Mouse (Mus musculus) heart, embryonic 16.5 days (tissue): ENCODE measurements around the gene Ajap1. TPM values are rescaled to one million over a fixed set of nuclear protein-coding genes. Genes with fewer than 3 reads are reported as not detected.

Source experiments
- ATAC-seq: fragments of 200-750 bp; cut with Nextera tagmentation; replicated peaks from 2 replicates; pipeline ENCODE4 v1.8.0; 2017; ENCODE audit warnings: moderate number of reproducible peaks; ENCODE audit not compliant: insufficient read depth, low FRiP score; ENCODE audit errors: extremely low read depth
- H3K27ac ChIP-seq: fragments of 300-500 bp; sonication (generic); 2 replicates; pipeline ENCODE4 v1.5.1; 2014; ENCODE audit warnings: mild to moderate bottlenecking, low read length, control low read depth, moderate library complexity
- H3K27me3 ChIP-seq: fragments of 300-500 bp; sonication (generic); 2 replicates; pipeline ENCODE4 v1.6.1; 2014; ENCODE audit warnings: low read length, mixed read lengths; ENCODE audit not compliant: control insufficient read depth, insufficient read depth
- H3K36me3 ChIP-seq: fragments of 300-500 bp; sonication (generic); 2 replicates; pipeline ENCODE4 v1.6.1; 2014; ENCODE audit not compliant: control insufficient read depth, insufficient read depth
- H3K4me1 ChIP-seq: fragments of 300-500 bp; sonication (generic); 2 replicates; pipeline ENCODE4 v1.6.1; 2014; ENCODE audit warnings: low read length, mixed read lengths; ENCODE audit not compliant: control insufficient read depth, insufficient read depth
- H3K4me2 ChIP-seq: fragments of 300-500 bp; sonication (generic); 2 replicates; pipeline ENCODE4 v1.6.1; 2014; ENCODE audit warnings: low read depth, mild to moderate bottlenecking, control low read depth, low read length
- H3K4me3 ChIP-seq: fragments of 300-500 bp; sonication (generic); 2 replicates; pipeline ENCODE4 v1.5.1; 2014; ENCODE audit warnings: mild to moderate bottlenecking, control low read depth, low read length
- H3K9ac ChIP-seq: fragments of 300-500 bp; sonication (generic); 2 replicates; pipeline ENCODE4 v1.6.1; 2014; ENCODE audit warnings: low read length, control low read depth
- H3K9me3 ChIP-seq: fragments of 300-500 bp; sonication (generic); replicated peaks from 2 replicates; pipeline ENCODE4 v1.6.1; 2016; ENCODE audit warnings: low read length; ENCODE audit not compliant: control insufficient read depth
- WGBS: fragments of 180-500 bp; shearing (Covaris S2); extraction: QIAGEN DNeasy Blood & Tissue Kit; methylation state at CpG from one replicate; pipeline ENCODE4 v1.1.7; 2014; 5-methylcytosine and 5-hydroxymethylcytosine counted together
- polyA plus RNA-seq: library from polyadenylated mRNA; unstranded; fragments of >200 nt; fragmentation: Nextera tagmentation; extraction: Ambion mirVana; gene quantifications from 2 replicates; pipeline ENCODE4 v1.2.1, GENCODE M21; 2015

Gene Ajap1
- polyA plus RNA-seq, 1 experiment from 2014 or later: 0.08 TPM

DNA sequence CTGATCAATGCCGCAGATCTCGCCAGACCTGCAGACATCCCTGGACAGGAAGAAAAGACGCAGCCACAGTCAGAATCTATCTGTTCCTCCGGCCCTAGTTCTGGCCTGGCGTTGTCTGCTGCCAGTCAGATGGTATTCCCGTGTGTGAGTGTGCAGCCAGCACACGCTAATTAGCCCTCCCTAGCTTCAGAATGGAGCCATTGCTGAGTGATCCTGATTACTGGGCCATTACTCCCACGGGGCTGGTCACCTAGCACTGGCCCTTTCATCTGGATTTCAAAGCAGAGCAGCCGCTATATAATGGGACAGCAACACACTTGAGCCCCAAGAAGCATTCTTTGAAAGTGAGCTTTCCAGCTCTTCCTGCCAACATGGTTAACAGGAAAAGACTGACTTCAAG, 9.8 kb upstream of the Ajap1 start:
- Histone ChIP-seq H3K9me3 (no peaks in the 10 kb centered on the region), H3K4me1 (no peaks in the 10 kb centered on the region), H3K9ac (no peak overlapping the region), H3K4me2 (no peak overlapping the region), H3K27ac (no peak overlapping the region), H3K36me3 (no peaks in the 10 kb centered on the region), H3K27me3 (no peaks in the 10 kb centered on the region), H3K4me3 (no peak overlapping the region)
- no peak for ATAC-seq
- 51% methylated on average over 9 of the region's 9 CpGs for WGBS

DNA sequence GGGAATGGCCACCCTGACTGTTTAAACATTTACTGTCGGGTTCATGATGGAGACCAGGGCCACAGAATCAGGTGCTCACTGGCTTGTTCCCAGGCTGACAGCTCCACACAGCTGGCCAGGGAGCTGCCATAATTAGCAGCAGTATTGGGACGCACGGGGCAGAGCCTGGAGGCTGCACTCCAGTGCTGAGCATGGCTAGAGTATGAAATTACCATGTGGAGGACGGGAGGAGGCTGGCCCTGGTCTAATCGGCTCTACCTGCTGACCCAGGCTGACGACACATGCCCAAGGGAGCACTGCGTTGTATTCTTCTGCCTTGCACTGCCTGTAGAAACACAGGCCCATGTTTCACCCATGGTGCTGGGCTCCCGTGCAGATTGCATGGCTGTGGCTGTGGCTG, 6.5 kb upstream of the Ajap1 start:
- ATAC-seq: no peak
- 70% methylated on average over 8 of the region's 8 CpGs for WGBS

DNA sequence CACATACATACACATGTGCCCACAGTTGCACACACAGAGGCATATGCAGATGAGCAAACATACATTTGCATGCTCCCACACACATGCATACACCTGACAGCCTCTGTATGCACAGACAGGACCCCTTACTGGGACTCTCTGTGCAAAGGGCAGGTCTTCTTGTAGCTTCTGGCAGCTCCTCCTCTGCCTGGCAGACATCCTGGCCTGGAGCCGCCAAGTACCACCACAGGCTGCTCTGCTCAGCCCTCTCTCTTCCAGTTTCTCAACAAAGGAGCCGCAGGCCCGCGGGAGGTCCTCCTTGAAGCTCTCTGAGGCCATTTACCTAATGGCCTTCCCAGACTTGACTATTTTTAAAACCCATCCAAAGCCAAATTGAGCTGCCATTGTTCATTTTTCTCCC, 3.3 kb upstream of the Ajap1 start:
- H3K9ac ChIP-seq: no peak overlapping the region
- H3K9me3 ChIP-seq: no peaks in the 10 kb centered on the region
- peaks cover 7% of the 10 kb centered on the region; the same call in 1 of the 2 replicates for H3K4me1 ChIP-seq
- H3K27ac ChIP-seq: no peak overlapping the region
- H3K27me3 ChIP-seq: peaks cover 47% of the 10 kb centered on the region
- no peaks in the 10 kb centered on the region for H3K36me3 ChIP-seq
- ATAC-seq: no peak
- H3K4me3 ChIP-seq: no peak overlapping the region
- no peak overlapping the region for H3K4me2 ChIP-seq
- WGBS: 55% methylated on average over 4 of the region's 4 CpGs

More for the DNA sequence above, 6.5 kb upstream of the Ajap1 start:
- Histone ChIP-seq H3K27ac (no peak overlapping the region), H3K36me3 (no peaks in the 10 kb centered on the region), H3K9me3 (no peaks in the 10 kb centered on the region), H3K4me2 (no peak overlapping the region), H3K27me3 (peaks cover 15% of the 10 kb centered on the region), H3K4me3 (no peak overlapping the region), H3K9ac (no peak overlapping the region), H3K4me1 (no peaks in the 10 kb centered on the region)

DNA sequence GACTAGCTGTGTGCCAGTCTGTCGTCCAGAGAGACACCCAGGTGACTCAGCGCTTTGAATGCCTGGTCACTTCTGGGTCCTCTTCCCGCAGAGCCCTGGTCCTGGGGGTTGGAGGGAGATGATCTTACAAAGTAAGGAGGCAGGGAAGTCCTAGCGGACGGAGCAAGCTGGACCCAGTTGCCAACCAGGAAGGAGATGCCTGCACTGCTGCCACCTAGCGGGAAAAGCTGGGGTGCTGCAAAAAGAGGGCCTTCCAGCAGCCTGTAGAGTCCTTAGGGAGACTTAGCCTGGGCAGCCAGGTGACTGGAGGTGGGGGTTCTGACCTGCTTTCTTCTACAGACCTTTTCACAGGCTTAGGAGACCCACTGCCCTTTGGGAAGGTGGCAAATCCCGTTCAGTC, 1.8 kb upstream of the Ajap1 start:
- 3% methylated on average over 7 of the region's 7 CpGs for WGBS
- no peaks in the 10 kb centered on the region for H3K36me3 ChIP-seq
- peaks cover 62% of the 10 kb centered on the region for H3K27me3 ChIP-seq
- ATAC-seq: 0 out of 2 replicates have a peak, but pooled peaks have one; percentile 26
- H3K4me2 ChIP-seq: no peak overlapping the region
- H3K4me1 ChIP-seq: peaks cover 7% of the 10 kb centered on the region; the same call in 1 of the 2 replicates
- no peaks in the 10 kb centered on the region for H3K9me3 ChIP-seq
- no peak overlapping the region for H3K27ac ChIP-seq
- H3K9ac ChIP-seq: no peak overlapping the region
- no peak overlapping the region for H3K4me3 ChIP-seq

DNA sequence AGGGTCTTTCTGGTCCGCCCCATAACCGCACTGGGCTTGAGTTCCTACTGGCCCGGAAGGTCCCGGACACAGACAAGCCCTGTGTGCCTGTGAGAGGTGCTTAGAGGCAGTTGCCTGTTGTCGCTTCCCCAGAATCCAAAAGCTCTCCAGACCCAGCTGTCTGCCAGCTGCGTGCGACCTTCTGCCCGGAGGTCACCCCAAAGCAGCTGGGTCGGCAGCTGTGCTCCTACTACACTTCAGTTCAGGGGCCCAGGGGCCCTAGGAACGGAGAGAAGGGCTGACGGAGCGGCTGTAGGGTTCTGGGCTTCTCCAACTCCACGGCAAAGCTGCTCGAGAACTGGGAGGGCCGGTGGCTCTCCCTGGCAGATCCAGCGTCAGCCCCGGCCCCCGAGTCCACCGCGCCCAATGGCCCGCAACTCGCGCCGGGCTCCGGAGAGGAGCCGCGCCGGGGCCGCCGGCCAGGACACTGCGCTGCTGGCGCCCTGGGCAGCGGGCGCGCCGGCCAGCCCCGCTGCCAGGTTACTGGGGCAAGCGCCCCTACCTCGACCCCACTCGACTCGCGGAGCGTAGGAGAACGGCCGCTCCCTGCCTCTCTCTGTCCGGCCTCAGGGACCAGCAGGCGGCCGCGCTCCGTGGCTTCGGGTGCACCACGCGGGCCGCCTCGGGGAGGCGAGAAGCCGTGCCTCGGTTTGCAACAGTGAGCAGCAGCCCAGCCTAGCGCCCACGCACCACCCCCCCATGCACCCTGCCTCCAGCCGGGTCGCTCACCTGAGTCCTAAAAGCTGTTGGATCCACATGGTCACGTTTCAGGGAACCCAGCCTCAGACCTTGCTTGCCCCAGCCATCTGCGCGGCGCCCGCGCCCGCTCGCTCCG, 1.0 kb downstream of the Ajap1 start:
- Histone ChIP-seq H3K9ac (no peak overlapping the region; the same call in 1 of the 2 replicates), H3K4me1 (peaks cover 7% of the 10 kb centered on the region; the same call in 1 of the 2 replicates), H3K4me2 (peak overlapping the region; percentile 63), H3K4me3 (peak overlapping the region; percentile 40), H3K27me3 (peaks cover 85% of the 10 kb centered on the region), H3K36me3 (no peaks in the 10 kb centered on the region), H3K27ac (no peak overlapping the region), H3K9me3 (no peaks in the 10 kb centered on the region)
- no peak for ATAC-seq
- under 1% methylated on average over 68 of the region's 71 CpGs for WGBS

DNA sequence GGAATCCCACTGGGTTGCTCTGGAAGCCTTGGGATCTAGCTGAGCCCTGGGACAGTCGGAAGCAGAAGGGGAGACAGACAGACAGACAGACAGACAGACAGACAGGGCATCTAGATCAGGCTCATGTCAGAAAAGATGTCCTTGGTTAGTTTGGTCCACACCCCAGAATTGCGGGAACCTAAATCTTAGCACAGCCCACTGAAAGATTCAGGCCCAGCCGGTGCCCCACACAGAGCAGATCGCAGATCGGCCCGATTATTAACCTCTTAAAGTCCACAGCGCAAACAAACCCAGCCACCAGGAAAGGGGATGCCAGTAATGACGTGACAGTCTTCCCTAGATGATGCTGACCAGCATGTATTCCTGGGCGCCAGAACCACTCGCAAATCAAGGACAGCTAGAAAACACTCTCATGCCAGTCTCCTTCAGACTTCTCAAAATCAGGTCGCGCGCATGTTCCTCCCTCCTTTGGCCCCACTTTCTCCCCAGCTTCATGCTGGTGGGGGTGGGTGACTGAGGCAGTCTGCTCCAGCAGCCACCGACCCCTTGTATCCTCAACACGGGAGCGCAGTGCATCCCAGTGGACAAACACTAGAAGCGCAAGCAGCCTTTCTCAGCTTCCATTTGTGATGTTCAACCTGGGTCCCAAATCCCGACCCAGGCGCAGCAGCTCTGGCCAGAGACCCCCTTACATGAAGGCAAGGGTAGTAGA, 1.9 kb downstream of the Ajap1 start:
- no peaks in the 10 kb centered on the region for H3K9me3 ChIP-seq
- H3K4me2 ChIP-seq: no peak overlapping the region
- H3K4me3 ChIP-seq: no peak overlapping the region
- no peaks in the 10 kb centered on the region for H3K36me3 ChIP-seq
- peaks cover 86% of the 10 kb centered on the region for H3K27me3 ChIP-seq
- ATAC-seq: no peak
- no peak overlapping the region for H3K9ac ChIP-seq
- WGBS: 4% methylated on average over 19 of the region's 19 CpGs
- H3K4me1 ChIP-seq: peaks cover 7% of the 10 kb centered on the region; the same call in 1 of the 2 replicates
- H3K27ac ChIP-seq: no peak overlapping the region

DNA sequence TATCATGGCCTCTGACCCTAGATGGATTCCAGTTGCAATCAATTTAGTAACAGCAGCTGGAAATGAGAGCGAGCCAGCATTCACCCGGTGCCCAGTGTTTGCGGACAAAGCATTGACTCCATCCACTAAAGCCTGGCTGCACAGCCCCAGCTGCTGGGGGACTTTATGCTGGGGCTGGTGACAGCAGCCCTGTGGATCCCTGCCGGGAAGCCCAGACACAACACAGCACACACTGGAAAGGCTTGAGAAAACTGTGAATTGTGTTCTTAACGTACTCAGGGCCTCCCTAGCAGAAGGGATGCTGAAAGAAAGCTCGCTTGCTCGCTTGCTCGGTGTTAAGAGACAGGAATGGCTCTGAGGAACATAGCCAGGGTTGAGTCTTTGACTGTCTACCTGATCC, 3.5 kb downstream of the Ajap1 start:
- Histone ChIP-seq H3K4me1 (peaks cover 7% of the 10 kb centered on the region; the same call in 1 of the 2 replicates), H3K27me3 (peaks cover 73% of the 10 kb centered on the region), H3K9me3 (no peaks in the 10 kb centered on the region), H3K36me3 (no peaks in the 10 kb centered on the region), H3K4me2 (no peak overlapping the region), H3K27ac (no peak overlapping the region), H3K9ac (no peak overlapping the region), H3K4me3 (no peak overlapping the region)
- WGBS: 20% methylated on average over 8 of the region's 8 CpGs
- ATAC-seq: no peak

DNA sequence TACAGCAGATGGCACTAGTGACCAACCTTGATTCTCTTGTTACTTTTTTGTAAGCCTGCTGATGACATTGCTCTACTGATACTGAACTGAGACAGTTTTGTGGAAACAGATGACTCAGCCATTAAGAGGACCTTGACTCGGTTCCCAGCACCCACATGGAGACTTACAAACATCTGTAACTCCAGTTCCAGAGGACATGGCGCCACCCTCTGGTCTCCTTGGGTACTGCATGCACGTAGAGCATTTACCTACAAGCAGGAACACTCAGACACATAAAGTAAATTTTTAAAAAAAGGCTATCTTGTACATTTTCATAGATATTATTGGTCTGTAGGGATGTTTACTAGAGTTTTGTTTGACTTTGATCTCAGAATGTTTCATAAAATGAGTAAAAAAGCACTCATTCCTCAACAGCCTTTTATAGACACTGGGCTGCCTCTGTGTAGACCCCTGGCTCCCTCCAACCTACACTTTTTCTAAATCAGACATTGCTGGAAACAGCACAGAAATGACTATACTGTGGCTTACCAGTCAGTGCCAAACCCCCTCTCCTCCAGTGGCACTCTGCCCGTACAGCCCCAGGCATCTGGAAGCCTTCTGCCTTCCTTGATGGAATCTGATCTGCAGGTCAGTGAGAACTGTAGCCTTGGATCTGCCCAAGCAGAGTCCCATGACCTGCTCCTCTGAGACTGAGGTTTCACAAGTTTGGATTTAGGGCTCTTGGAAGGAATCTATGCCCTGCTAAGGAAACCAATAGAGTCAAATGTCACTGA, 8.9 kb downstream of the Ajap1 start:
- no peaks in the 10 kb centered on the region for H3K4me1 ChIP-seq
- ATAC-seq: no peak
- H3K27ac ChIP-seq: no peak overlapping the region
- H3K27me3 ChIP-seq: peaks cover 19% of the 10 kb centered on the region
- peaks cover 3% of the 10 kb centered on the region for H3K9me3 ChIP-seq
- WGBS: 69% methylated on average over 4 of the region's 4 CpGs
- H3K4me2 ChIP-seq: no peak overlapping the region
- no peaks in the 10 kb centered on the region for H3K36me3 ChIP-seq
- H3K9ac ChIP-seq: no peak overlapping the region
- no peak overlapping the region for H3K4me3 ChIP-seq
